Mouse (Mus musculus) thymus, adult 2 months (tissue): ENCODE data around the gene Nfkb1.

Experiments used
- CTCF ChIP-seq: fragments of 200-500 bp; IDR thresholded peaks from 2 replicates; pipeline ENCODE4 v1.5.1; 2012; ENCODE audit warnings: mild to moderate bottlenecking, control low read depth, low read length, moderate library complexity, borderline replicate concordance; ENCODE audit not compliant: control insufficient read depth, poor library complexity, insufficient read depth; ENCODE audit errors: extremely low read depth
- POLR2A ChIP-seq: fragments of 200-500 bp; IDR thresholded peaks from 2 replicates; pipeline ENCODE4 v1.6.1; 2012; ENCODE audit warnings: mild to moderate bottlenecking, low read length, control low read depth, moderate library complexity; ENCODE audit not compliant: control insufficient read depth, poor library complexity, insufficient read depth; ENCODE audit errors: extremely low read depth

GRCm38 (mm10) chr3:135552874-135553273 lies 138.5 kb downstream of the Nfkb1 start:
- TF ChIP-seq POLR2A (no peak), CTCF (no peak)
